Mouse (Mus musculus): Measurements from ENCODE around the gene Gm15013.

- no peak for TF ChIP-seq CTCF (IDR thresholded peaks at IDR 0.05; ENCODE audit: borderline replicate concordance, insufficient read depth, low read length)
- no peak for TF ChIP-seq POLR2A (IDR thresholded peaks at IDR 0.05; ENCODE audit: low read depth, low read length)
Observed at GRCm38 (mm10) chrX:139665829-139666228, 48.5 kb downstream of the Gm15013 start.
